Mouse (Mus musculus) lung, postnatal 25 days (tissue): ENCODE data around the gene Pxmp4.
A peak's percentile ranks its signal among the peaks of the same experiment; 100 is the strongest.

Source experiments
- DNase-seq: peaks from one replicate; pipeline ENCODE4 v3.0.0; 2022; ENCODE audit warnings: low spot score

The Pxmp4 gene

DNA sequence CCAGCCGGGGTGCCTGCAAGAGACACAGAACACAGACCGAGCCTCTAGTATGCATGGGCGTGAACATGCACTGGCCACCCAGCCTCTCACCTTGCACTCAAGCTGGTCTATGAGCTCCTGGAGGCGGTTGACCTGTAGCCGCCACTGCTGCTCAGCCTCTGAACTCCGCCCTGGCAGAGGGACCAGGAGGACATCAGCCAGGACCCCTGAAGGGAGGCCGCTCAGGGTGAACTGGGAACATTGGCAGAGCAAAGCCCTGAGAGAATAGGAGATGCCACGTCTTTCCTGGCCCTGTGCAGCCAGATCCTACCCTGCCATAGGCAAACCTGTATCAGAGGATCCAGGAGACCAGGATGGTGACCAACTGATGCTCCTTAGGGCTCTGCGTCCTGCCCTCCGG lies 56.8 kb downstream of the Pxmp4 start, which contains the start of gene 1700003F12Rik:
Gene 1700003F12Rik (plus strand): TSS at position 375 of the 400 bp plus-strand sequence.
- no peak for DNase-seq

DNA sequence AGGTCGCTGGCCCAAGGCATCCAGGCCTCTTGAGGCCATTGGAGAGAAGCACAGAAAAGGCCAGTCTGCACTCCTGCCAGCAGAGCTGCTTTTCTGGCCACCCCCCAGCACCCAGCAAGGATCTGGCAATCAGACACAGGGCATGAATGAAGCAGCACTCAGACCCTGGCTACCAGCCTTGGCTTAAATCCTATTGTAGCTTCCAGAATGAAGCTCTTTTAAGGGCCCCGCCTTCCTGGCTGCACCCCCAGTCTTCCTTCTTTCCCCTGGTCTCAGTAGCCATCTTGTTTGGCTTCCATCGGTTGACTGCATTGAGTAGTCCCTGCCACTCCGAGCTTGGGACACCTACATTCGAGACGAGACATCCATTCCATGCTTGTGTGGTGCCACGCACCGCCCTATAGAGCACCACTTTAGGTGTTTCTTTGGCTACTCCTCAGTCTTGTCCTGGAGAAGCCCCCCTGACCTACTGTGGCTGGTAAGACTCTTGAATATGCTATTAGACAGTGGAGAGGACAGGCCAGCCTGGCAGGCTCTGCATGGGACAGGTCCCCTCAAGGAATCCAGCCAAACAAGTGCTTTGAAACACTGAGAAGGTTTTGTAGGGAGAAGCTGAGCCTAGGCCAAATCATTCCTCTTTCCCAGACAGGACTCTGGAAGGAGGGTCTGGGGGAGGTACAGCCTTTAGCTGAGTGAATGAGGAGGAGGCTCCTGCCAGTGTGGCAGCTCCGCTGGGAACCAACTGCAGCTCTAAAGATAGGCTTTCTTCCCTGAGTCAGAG lies 59.8 kb downstream of the Pxmp4 start:
- no peak for DNase-seq

DNA sequence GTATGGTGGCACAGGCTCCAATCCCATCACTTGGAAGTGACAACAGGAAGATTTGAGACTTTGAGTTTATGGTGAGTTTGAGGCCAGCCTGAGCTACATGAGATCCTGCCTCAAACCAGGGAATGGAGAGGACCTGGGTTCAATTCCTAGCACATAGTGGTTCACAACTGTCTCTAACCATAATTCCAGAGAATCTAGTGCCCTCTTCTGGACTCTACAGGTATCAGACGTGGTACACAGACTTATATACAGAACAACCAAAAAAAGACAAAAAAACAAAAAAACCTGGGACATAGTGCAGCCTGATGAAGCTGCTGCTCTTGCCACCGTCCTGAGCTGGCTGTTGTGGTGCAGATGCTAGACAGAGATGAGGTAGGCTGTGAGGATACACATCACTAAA lies 61.9 kb downstream of the Pxmp4 start:
- DNase-seq: no peak

DNA sequence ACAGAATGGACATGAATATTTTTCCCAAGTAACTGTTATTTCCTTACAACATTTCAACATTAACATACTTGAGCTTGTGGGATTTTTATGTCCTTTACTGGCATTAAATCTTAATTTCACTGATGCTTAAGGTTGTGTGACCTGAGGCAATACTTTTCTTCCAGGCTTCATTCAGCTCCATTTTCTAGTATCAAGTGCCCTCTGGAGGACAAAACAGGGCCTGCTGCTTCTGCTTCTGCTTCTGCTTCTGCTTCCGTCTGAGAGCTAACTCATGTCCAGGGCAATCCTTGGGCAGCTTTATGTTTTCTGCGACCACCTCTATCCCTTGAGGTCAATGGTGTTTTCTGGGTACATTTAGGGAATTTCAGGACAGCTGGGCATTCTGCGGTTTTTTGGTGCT lies 63.8 kb downstream of the Pxmp4 start:
- DNase-seq: peak; percentile 43

DNA sequence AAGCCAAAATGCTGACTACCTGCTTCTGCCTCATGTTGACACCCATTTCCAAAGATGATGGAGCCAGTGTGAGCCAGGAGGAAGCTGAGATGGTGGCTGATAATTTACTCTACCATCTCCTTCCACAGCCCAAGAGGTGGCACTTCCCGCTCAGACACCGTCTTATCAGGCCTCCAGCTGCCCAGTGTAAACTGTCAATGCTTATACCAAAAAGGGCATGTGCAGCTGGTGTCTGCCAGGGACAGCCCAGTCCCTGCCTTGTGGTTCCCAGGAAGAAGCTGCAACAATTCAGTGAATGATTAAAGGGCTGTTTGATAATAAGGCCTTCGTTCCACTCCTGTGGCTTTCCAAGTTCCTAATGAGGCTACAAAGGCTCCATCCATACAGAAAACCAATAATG lies 64.8 kb downstream of the Pxmp4 start:
- no peak for DNase-seq

DNA sequence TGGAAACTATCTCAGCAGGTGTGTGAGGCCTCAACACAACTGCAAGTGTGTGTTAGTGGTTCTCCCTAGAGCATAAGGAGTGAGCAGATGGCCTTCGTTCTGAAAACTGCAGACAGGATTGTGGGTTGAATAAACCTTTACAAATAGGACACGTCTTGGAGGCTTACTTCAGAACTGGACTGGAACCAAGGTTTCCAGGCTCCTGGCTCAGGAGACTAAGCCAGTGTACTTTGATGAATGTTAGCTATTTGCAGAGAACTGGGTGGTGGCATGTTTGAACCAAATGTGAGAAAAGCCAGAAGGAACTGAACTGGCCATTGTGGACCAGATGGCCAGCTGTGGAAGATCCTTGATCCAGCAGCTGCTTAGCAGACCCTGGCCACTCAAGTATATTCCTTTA lies 65.2 kb downstream of the Pxmp4 start:
- DNase-seq: no peak
